8 mouse cellular contexts compared by ENCODE assay signal in the genomic region with DNA sequence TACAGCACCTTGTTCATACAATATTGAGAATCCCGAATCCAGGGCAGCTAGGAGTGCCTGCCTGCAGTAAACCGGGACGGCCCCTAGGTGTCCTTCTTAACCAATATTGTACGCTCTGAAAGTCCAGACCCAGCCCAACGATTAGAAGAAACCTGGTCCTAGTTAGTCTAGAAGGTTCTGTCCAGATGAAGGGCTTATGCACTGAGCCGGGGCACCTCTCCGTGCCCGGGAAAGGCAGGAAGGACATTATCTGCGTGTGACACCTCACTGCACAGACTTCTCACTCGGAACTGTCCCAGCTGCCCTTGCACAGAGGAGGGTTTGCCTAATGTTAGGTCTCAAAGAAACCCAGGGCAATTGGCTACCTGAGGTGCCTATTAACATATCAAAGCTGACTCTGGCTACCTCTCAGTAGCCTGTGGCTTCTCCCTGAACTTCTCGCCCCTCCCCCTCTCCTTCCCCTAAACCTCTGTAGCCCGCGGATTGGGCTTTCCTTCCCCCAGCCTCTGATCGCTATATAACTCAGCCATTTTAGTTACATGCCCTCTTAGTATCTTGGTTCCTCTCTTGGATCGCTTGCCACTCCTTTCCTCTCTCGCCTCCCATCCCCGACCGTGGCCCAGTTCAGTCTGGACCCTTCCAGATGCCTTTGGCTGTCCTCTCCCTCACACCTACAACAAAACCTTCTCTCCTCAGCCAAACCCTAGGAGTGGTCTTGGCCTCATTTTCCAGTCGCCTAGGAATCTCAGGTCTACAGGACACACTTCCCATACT. TPM values are rescaled to one million over a fixed set of nuclear protein-coding genes. Genes with fewer than 3 reads are reported as not detected.
DNase-seq lines count a peak whose midpoint lies in the region; ATAC-seq lines count a peak whose summit lies in the region.

No protein-coding gene starts in this region.

- peaks cover 26% of the 10 kb centered on the region for H3K4me1 ChIP-seq in hindbrain, embryonic 13.5 days (replicated peaks)

- peak overlapping the region; percentile 12 for H3K4me3 ChIP-seq in hindbrain, embryonic 13.5 days

- ATAC-seq in hindbrain, embryonic 13.5 days (ENCODE audit: low FRiP score): peak; percentile 71

- H3K4me2 ChIP-seq in hindbrain, embryonic 13.5 days: peak overlapping the region; percentile 43

- H3K27ac ChIP-seq in hindbrain, embryonic 13.5 days: no peak overlapping the region

- DNase-seq in MN1 (ENCODE audit: low spot score): peak; percentile 62
- peak; percentile 78 for DNase-seq in cerebellum, adult 9-10 months
- peak; percentile 60 to 76 for DNase-seq in frontal cortex, postnatal 14 days (ENCODE audit: low spot score in 2 of 2)
- DNase-seq in layer of hippocampus, postnatal 25 days (ENCODE audit: extremely low spot score in 1 of 2, low spot score in 1 of 2): peak; percentile 71 to 78
- peak; percentile 83 for DNase-seq in lung, postnatal 14 days
- DNase-seq in retina, adult 2 months (ENCODE audit: low read depth, low spot score): peak; percentile 47
- DNase-seq in thymus, postnatal 25 days: peak; percentile 79

- no peaks in the 10 kb centered on the region for H3K9me3 ChIP-seq in hindbrain, embryonic 13.5 days

- H3K27me3 ChIP-seq in hindbrain, embryonic 13.5 days: no peaks in the 10 kb centered on the region

- 3% methylated on average over 19 of the region's 19 CpGs for WGBS in hindbrain, embryonic 13.5 days

- H3K36me3 ChIP-seq in hindbrain, embryonic 13.5 days: no peaks in the 10 kb centered on the region

- H3K9ac ChIP-seq in hindbrain, embryonic 13.5 days: 0 out of 2 replicates have a peak overlapping the region, but pooled peaks have one; percentile 16

RNA-seq across cellular contexts. Expression of a gene that starts 25.6 kb away (rescaled TPM):
- polyA plus RNA-seq in hindbrain, embryonic 13.5 days (2015; fragmentation: Nextera tagmentation; extraction: Ambion mirVana): 0.08 and 0.17 TPM in 2 replicates
- total RNA-seq in layer of hippocampus, postnatal 25 days (2021): not detected
